Mouse (Mus musculus) lung, adult 2 months (tissue): Measurements from ENCODE around the gene Mical3.

Source experiments
- CTCF ChIP-seq: fragments of 200-500 bp; IDR thresholded peaks from 2 replicates; pipeline ENCODE4 v1.5.1; 2011; ENCODE audit warnings: mild to moderate bottlenecking, low read length, control low read depth; ENCODE audit not compliant: insufficient read depth
- POLR2A ChIP-seq: fragments of 200-500 bp; IDR thresholded peaks from 2 replicates; pipeline ENCODE4 v1.6.1; 2011; ENCODE audit warnings: low read depth, mild to moderate bottlenecking, control low read depth, low read length, borderline replicate concordance; ENCODE audit errors: extremely low read depth

DNA sequence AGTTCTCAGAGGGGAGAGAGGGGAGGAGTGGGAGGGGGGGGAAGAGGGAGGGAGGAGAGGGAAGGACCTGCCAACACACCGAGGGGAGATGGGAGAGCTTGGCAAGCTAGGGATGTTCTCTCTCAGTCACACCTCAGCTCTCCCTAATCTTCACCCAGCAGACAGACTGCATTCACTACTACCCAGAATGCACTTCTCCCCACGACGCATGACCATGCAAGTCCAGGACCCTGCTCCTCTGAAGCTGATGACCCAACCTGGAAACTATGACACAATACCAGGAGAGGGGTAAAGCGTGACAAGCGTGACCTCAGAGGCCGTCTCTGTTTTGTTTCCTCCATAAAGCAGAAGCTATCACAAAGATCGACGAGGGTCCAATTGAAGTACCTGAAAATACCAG lies 61.6 kb downstream of the Mical3 start:
- no peak for TF ChIP-seq POLR2A
- no peak for TF ChIP-seq CTCF
